14 mouse cellular contexts compared by ENCODE assay signal in genomic region chr12:86435651-86436050, GRCm38 (mm10).
"Had no signal": no experiment of that assay in that cellular context is flagged by ENCODE, and none has a peak within 500 bp of the region (broad histone marks: within the 10 kb centered on the region; RNA-seq: fewer than 3 reads in every experiment).

No protein-coding gene starts in this region.

- H3K36me3 ChIP-seq: midbrain, embryonic 10.5 days; midbrain, embryonic 12.5 days; neural tube, embryonic 13.5 days; neural tube, embryonic 15.5 days had no signal

- H3K9me3 ChIP-seq: midbrain, embryonic 10.5 days; midbrain, embryonic 12.5 days; neural tube, embryonic 13.5 days; neural tube, embryonic 15.5 days had no signal

- H3K27me3 ChIP-seq: neural tube, embryonic 15.5 days had no signal

- DNase-seq: lung, adult 18-20 months; lung, embryonic 14.5 days; lung, postnatal 10 days; lung, postnatal 4 days; midbrain, embryonic 14.5 days; right cerebral cortex, postnatal 14 days; thymus, adult 2 months; thymus, postnatal 25 days; thymus, postnatal 4 days had no signal

- H3K4me3 ChIP-seq: midbrain, embryonic 10.5 days; midbrain, embryonic 12.5 days; myocyte; neural tube, embryonic 13.5 days; neural tube, embryonic 15.5 days had no signal
